Mouse (Mus musculus) granulocyte monocyte progenitor cell, adult 5-6 weeks (primary cell): ENCODE measurements around the gene Il23r. TPM values are rescaled to one million over a fixed set of nuclear protein-coding genes. Genes with fewer than 3 reads are reported as not detected.
A peak's percentile ranks its signal among the peaks of the same experiment; 100 is the strongest.
"Not testable (repeated sequence)": the region's sequence is repeated elsewhere in the genome, so short reads cannot be mapped to it uniquely, and the experiment has no call there.

Experiments
- ATAC-seq: replicated peaks from 2 replicates; pipeline ENCODE4 v1.8.0; 2016; ENCODE audit warnings: mild to moderate bottlenecking, moderate TSS enrichment, inconsistent platforms; ENCODE audit not compliant: poor library complexity, severe bottlenecking
- total RNA-seq, 2 experiments: library from RNA; stranded (forward) in 1 of 2; stranded (reverse) in 1 of 2; fragments of 200-712, 200-1000 nt in 1 of 2; fragments of >200 nt in 1 of 2; fragmentation: Nextera tagmentation in 1 of 2; gene quantifications; 2 replicates each; pipeline ENCODE4 v1.2.3; 2014 to 2017

The Il23r gene
- not detected in 2 replicates for total RNA-seq (2014; fragmentation: Nextera tagmentation)
- total RNA-seq (2017), result not detected in 2 replicates

- no peak for ATAC-seq
Observed at GRCm38 (mm10) chr6:67491755-67492154, at the start of gene Il23r. TSS of gene Il23r (minus strand) at chr6:67491855.

- ATAC-seq, result no peak
Observed at GRCm38 (mm10) chr6:67535777-67536054, 44.1 kb upstream of the Il23r start, which contains the start of gene Tacstd2. TSS of gene Tacstd2 (minus strand) at chr6:67535796.

DNA sequence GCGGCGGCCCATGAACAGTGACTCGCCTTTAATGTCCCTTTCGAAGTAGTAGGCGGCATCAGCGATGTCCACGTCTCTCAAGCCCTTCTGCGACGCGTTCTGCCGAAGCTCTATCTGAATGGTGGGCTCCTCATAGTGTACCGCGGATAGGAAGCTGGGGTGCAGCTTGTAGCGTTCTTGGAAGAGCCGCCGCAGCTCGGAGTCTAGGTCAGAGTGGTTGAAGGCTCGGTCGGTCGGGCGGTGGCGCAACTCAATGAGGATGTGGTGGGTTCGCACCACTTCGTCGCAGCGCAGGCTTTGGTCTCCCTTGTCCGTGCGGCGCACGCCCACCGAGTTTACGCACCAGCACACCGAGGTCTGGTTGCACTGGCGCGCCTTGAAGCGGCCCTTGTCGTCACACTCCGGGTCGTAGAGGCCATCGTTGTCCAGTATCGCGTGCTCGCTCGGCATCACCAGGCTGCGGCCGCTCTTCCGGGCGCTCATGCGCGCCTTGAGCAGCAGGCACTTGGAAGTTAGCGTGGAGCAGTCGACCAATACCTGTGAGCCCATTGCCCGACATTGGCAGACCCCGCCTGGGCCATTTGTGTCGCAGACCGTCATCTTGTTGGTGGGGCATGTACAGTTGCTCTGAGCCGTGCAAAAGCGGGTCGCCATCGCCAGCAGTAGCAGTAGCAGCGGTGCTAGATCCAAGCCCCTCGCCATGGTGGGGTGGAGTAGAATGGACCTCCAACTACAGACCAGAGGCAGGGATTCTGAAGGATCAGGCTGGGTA, 43.5 kb upstream of the Il23r start:
- ATAC-seq, result peak; percentile 50

- ATAC-seq, result peak; percentile 15
Observed at GRCm38 (mm10) chr6:67534191-67535004, 42.7 kb upstream of the Il23r start.

DNA sequence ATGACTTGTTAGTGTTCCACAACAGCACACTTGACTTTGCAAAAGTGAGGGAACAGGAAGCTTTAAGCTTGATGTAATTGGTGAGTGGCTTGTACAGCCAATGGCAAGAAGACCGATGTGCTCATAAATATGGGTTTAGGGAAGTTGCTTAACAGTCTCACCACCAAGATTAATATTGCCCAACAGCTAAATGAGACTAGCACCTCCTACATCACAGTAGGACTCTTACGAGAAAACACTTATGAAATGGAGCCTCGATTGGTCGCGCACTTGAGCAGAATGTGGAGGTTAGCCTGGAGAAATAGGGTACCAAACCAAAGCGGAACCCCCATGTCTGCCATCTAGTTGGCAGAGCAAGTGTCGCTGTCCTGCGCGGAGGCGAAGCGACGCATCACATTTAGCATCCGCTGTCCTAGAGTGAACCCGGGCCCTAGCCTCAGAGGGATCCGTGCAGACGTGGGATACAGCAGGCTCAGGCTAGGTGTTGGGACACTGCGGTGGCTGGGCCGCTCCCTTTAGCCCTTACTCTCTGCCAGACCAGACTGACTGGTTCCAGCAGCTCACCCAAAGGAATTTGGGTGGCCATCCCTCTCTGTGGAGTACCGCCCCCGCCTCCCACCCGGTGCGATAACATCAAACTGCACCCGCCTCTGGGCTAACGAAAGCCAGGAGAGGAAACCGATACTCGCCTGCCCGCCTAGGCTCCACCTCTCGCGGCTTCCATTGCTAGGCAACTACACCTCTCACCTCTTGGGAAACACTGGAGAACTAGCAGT, 41.2 kb upstream of the Il23r start:
- ATAC-seq, result peak; percentile 63

GRCm38 (mm10) chr6:67531822-67532162, 40.1 kb upstream of the Il23r start:
- ATAC-seq, result no peak

DNA sequence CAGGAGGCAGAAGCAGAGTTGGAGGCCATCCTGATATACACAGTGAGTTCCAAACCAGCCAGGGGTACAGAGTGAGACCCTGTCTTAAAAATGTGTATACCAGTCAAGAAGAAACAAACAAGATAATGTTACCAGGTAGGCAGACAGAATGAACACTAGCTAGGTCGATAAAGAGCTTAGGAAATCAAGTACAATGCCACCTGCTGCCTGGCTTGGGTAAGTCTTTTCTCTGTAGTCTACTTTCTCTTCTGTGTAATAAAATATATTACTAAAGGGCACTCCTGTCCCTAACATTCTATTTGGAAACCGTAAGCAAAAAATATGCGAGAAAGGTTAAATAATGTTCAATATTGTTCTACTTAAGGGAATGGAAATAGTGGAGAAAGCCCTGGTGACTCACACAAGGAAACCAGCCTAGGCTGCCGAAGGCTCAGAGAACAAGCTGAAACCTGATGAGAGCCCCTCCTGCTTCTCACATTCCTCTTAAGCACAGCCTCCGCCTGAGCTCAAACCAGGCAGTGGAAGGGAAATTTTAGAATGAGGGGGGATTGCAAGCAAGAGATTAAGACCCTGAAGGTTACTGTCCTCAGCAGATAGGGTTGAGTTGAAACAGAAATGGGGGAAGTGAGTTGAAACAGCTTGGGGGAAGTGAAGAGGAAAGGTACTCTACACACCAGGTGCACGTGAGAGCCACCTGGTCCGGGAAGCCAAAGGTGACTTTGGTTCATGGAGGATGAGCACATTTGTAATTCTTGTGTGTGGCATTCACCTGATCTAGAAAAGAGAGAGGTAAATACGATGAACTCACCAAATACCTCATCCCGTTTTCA, 39.6 kb upstream of the Il23r start:
- ATAC-seq, result no peak

- ATAC-seq, result no peak
Observed at GRCm38 (mm10) chr6:67526356-67526755, 34.7 kb upstream of the Il23r start.

DNA sequence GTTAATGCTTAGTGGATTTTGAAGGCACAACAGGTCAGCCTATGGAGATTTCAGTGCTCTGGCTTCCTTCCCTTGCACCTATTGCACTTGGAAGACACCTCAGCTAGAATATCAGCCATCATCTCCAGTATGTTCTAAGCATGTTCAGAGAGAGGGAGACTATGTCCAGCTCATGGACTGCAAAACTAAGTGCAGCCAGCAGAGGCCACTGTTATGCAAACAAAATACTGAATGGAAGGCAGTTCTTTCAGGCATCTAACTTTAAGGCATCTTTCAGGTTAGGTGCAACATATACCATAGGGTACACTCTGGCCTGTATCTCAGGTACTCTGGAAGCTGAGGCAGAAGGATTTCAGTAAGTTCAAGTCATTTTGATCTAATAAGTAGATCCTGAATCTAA, 19.1 kb upstream of the Il23r start:
- ATAC-seq, result peak; percentile 89

- not testable (repeated sequence) for ATAC-seq
Observed at GRCm38 (mm10) chr6:67501938-67502337, 10.3 kb upstream of the Il23r start.

DNA sequence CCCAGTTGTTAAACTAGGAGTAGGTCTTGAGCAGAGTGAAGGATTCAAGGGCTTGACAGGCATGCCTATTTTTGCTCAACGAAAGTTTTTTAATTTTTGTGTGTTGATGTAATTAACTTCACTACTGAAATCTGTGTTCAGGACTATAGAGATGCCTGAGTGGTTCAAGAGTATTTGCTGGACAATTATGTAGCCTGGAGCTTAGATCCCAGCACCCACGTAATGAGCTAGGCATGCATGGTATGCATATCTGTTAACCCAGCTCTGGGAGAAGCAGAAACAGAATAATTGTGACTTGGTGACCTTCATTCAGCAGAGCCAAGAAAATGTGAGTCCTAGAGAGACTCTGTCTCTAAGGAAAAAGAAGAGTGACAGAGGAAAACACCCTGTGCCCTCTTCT, 10.6 kb downstream of the Il23r start:
- ATAC-seq, result no peak

GRCm38 (mm10) chr6:67471242-67471641, 20.4 kb downstream of the Il23r start:
- no peak for ATAC-seq

DNA sequence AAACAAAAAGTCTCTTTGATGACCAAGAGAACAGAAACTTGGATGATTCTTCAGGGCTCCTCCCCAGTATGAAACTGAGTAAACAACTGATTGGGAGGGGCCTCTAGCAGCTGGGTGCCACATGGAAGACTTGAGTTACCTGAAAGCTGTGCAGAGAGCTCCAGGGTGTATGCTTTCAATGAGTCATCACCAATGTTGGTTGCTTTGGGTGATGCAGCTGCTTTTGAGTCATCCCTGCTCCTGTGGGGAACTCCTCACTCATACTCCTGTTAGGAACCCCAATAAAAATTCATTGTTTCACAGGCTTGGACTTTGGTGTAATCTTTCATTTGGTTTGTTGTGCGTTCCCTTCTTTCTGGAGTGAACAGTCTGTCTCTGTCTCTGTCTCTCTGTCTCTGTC, 32.2 kb downstream of the Il23r start:
- no peak for ATAC-seq

- ATAC-seq, result no peak
Observed at GRCm38 (mm10) chr6:67451330-67451729, 40.3 kb downstream of the Il23r start.

DNA sequence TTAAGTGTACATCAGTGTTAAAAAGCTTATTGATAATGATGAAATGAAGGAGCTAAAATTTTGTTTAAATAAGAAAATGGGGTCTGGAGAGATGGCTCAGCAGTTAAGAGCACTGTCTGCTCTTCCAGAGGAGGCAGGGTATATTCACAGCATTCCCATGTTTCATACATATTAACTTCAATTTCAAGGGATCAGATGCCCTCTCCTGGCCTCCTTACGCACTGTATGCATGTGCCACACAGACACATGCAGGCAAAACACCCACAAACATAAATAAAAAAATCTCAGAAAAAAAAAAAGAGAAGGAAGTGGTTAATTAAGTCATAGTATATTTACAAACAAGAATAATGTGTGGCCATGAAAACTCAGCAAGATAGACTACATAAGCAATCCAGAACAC, 45.8 kb downstream of the Il23r start:
- peak; percentile 33 for ATAC-seq

- ATAC-seq, result no peak
Observed at GRCm38 (mm10) chr6:67443124-67443523, 48.5 kb downstream of the Il23r start.

GRCm38 (mm10) chr6:67437814-67438385, 53.8 kb downstream of the Il23r start:
- ATAC-seq, result no peak

DNA sequence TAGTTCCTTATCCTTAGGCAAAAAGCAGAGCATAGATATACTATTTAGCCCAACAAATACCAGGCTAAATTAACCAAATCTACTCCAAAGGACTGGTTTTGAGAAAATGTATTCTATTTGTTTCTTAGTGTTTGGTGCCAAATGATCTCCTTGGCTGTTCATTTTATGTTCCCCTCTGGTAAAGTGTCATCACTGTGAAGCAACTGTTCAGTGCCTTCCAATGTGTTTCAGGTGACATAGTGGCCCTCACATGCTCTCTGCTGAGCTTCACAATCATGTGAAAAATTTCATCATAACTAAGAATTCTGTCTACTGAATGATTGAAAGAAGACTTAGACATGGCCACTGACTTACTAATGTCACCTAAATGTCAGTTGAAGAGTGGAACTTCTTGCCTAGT, 54.6 kb downstream of the Il23r start:
- peak; percentile 22; the same call in 1 of the 2 replicates for ATAC-seq

- no peak for ATAC-seq
Observed at GRCm38 (mm10) chr6:67436295-67436694, 55.4 kb downstream of the Il23r start.

DNA sequence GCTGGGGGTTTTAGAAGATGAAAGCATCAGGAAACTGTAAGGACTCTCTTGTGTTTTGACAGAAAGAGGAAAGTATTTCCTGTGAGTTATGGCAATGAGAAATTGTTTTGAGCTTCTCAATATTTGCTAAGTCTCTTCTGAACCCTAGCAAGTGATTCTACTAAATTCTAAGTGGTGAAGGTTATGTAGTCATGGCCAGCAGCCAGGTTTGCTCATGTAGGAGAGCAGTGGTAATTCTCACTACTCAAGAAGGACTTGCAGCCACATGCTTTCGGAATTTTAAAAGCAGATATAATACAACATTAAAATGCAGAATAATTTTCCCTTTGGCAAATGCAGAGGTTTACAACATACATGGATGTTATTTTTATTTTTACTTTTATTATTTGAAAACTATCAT, 55.9 kb downstream of the Il23r start:
- ATAC-seq, result no peak
